Mouse (Mus musculus): Measurements from ENCODE around the gene Ccdc88b.

GRCm38 (mm10) chr19:6831331-6831730 lies 26.7 kb downstream of the Ccdc88b start:
- TF ChIP-seq CTCF (IDR thresholded peaks at IDR 0.05; ENCODE audit: low read depth, low read length) (no peak), POLR2A (IDR thresholded peaks at IDR 0.05; ENCODE audit: extremely low read depth, insufficient read depth, low read length) (no peak)
